Mouse (Mus musculus) Patski (cell line): ENCODE data around the gene Trpm3. TPM values are rescaled to one million over a fixed set of nuclear protein-coding genes. Genes with fewer than 3 reads are reported as not detected.

ENCODE experiments used
- ATAC-seq: fragments of 100-300 bp; one replicate; pipeline ENCODE4 v1.8.0; 2021
- CTCF ChIA-PET: fragments of 350-600 bp; sonication (Branson Sonifier 250); formaldehyde crosslinking; loops from one replicate; lab custom pipeline; 2022; ENCODE audit warnings: inconsistent platforms; lab: Charles Lee
- POLR2A ChIA-PET: fragments of 350-600 bp; sonication (Branson Sonifier 250); formaldehyde crosslinking; loops from one replicate; lab custom pipeline; 2022; ENCODE audit warnings: antibody characterized with exemption, inconsistent platforms; lab: Charles Lee
- DNase-seq: peaks from one replicate; pipeline ENCODE4 v3.0.0-alpha.2; 2011; ENCODE audit warnings: low read depth, low spot score
- H3K27me3 ChIP-seq: fragments of 371-371 bp; one replicate; pipeline ENCODE4 v1.5.1; 2021
- CTCF ChIP-seq: fragments of 100-300 bp; IDR thresholded peaks from one replicate; pipeline ENCODE4 v1.5.1; 2021
- in situ Hi-C: fragments of 300-500 bp; cut with MboI; formaldehyde crosslinking; loops from 3 replicates; pipeline ENCODE4 v1.11.1; 2018; ENCODE audit warnings: low pct_unique_long_range_greater_than_20kb, mixed read lengths
- polyA plus RNA-seq: library from polyadenylated mRNA; unstranded; gene quantifications from one replicate; pipeline ENCODE4 v1.2.3, GENCODE M21; 2021

Trpm3 gene
- polyA plus RNA-seq, 1 experiment from 2014 or later: 2.0 TPM

GRCm38 (mm10) chr19:22869853-22870252 is 731.0 kb downstream of the Trpm3 start:
- DNase-seq (no peak), ATAC-seq (no peak)
- no peak for TF ChIP-seq CTCF
- CTCF ChIA-PET: no interaction called here
- POLR2A ChIA-PET: no interaction called here
- H3K27me3 ChIP-seq: peaks cover 4% of the 10 kb centered on the region
- in situ Hi-C loops: no loop called here

- DNase-seq (no peak), ATAC-seq (no peak)
- in situ Hi-C loops: no loop called here
- H3K27me3 ChIP-seq: peaks cover 9% of the 10 kb centered on the region
- no peak for TF ChIP-seq CTCF
- ChIA-PET POLR2A (interaction anchor here (0.6 kb wide), 3 partner anchors 58 to 167 kb away, joined by 3 read pairs; no protein-coding TSS in a partner anchor), CTCF (interaction anchor here (0.8 to 1.3 kb wide), 3 partner anchors 9 to 17 kb away, joined by 3 to 4 read pairs (median 4); no protein-coding TSS in a partner anchor)
Observed at GRCm38 (mm10) chr19:22872456-22872855, 733.6 kb downstream of the Trpm3 start.

DNA sequence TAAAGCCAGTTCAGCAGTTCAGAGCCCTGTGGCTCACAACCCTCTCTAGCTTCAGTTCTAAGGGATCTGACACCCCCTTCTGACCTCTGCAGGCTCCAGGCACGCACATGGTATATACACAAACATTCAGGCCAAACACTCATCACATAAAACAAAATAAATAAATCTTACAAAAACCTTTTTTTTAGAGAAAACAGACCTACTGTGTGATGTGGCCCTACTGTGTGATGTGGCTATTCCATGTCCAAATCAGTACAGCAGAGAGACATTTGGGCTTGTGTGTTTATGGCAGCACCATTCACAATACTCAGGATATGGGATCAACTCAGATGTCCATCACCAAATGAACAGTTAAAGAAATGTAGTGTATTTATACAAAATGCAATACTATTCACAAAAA is 741.4 kb downstream of the Trpm3 start:
- no peak for DNase-seq
- in situ Hi-C loops: loop anchor here (10.0 kb wide), 1 partner anchor 245 kb away; no protein-coding TSS in a partner anchor
- TF ChIP-seq CTCF: no peak
- no peak for ATAC-seq
- POLR2A ChIA-PET: no interaction called here
- peaks cover 5% of the 10 kb centered on the region for H3K27me3 ChIP-seq
- CTCF ChIA-PET: no interaction called here

DNA sequence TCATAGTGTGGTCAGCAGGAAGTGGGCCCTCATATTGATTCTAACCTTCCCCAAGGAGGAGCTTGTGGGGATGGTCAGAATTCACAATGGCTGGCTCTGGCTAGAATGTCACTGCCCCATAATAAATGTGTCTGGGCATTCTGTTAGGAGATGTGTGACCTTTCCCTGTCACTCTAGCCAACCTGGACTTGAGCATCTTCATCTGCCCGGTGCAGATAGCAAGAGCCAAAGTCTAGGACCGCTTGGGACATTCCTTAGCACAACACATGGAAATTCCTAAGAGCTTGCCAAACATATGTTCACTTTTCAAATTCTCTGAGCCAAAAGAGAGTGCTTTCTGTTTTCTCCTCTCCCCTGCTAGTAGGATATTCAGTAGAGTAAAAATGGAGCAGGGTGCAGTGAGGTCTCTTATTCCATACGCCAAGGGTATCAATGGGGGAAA is 743.8 kb downstream of the Trpm3 start:
- ATAC-seq (no peak), DNase-seq (no peak)
- ChIA-PET CTCF (interaction anchor here (0.7 to 2.3 kb wide), 2 partner anchors 331 to 546 kb away, joined by 3 to 10 read pairs; no protein-coding TSS in a partner anchor), POLR2A (interaction anchor here (0.6 kb wide), 1 partner anchor 1188 kb away, joined by 3 read pairs; no protein-coding TSS in a partner anchor)
- peaks cover 3% of the 10 kb centered on the region for H3K27me3 ChIP-seq
- no peak for TF ChIP-seq CTCF
- in situ Hi-C loops: loop anchor here (10.0 kb wide), 1 partner anchor 248 kb away; no protein-coding TSS in a partner anchor

DNA sequence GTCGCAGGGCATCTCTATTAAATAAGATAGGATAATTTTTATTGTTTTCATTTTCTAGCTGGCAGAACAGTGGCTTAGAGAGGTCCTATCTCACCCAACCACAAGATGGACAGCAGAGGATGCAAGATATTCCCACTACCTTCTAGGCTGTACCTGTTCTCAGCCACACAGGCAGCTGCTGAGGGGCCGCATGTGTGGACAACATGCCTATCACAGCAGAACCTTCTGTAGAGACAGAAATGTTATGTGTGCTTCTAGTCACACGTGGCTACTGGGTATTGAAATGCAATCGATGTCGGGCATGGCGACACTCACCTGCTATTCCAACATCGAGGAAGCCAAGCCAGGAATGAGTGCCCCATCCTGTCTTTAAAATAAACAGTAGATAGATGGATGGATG is 744.3 kb downstream of the Trpm3 start:
- POLR2A ChIA-PET: interaction anchor here (0.6 kb wide), 1 partner anchor 1188 kb away, joined by 3 read pairs; no protein-coding TSS in a partner anchor
- H3K27me3 ChIP-seq: peaks cover 8% of the 10 kb centered on the region

GRCm38 (mm10) chr19:22883744-22884317 is 745.0 kb downstream of the Trpm3 start:
- in situ Hi-C loops: loop anchor here (10.0 kb wide), 1 partner anchor 249 kb away; no protein-coding TSS in a partner anchor
- H3K27me3 ChIP-seq: peaks cover 13% of the 10 kb centered on the region
- CTCF ChIA-PET: interaction anchor here (0.8 to 2.4 kb wide), 6 partner anchors 8 to 547 kb away, joined by 3 to 15 read pairs (median 4); no protein-coding TSS in a partner anchor
- DNase-seq (no peak), ATAC-seq (peak; percentile 64)
- POLR2A ChIA-PET: no interaction called here
- peak; percentile 83 for TF ChIP-seq CTCF

More for the DNA sequence above, 744.3 kb downstream of the Trpm3 start:
- in situ Hi-C loops: loop anchor here (10.0 kb wide), 1 partner anchor 248 kb away; no protein-coding TSS in a partner anchor
- ATAC-seq: no peak
- no peak for TF ChIP-seq CTCF
- DNase-seq: no peak
- CTCF ChIA-PET: interaction anchor here (0.7 to 2.4 kb wide), 3 partner anchors 331 to 546 kb away, joined by 3 to 15 read pairs (median 10); no protein-coding TSS in a partner anchor

DNA sequence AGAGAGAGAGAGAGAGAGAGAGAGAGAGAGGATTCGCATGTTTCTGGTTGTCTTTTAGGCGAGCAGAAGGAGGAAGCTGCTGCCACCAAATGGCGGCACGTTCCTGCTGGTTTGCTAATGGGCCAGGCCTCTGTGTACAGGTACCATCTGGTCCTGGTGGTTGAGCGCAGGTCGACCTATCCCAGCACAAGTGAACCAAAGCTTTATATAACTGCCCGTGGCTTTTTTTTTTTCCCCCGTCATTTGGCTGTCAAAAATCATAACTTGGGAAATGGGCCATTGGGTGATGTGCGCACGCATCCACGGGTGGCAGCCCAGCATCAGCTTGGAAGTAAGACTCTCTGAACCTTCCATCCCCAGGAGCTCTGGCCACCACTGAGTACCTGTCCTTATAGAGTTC is 745.5 kb downstream of the Trpm3 start:
- ChIA-PET POLR2A (interaction anchor here (0.9 kb wide), 1 partner anchor 246 kb away, joined by 3 read pairs; no protein-coding TSS in a partner anchor), CTCF (interaction anchor here (0.8 to 2.4 kb wide), 7 partner anchors 9 to 547 kb away, joined by 3 to 15 read pairs (median 3); no protein-coding TSS in a partner anchor)
- in situ Hi-C loops: loop anchor here (10.0 kb wide), 1 partner anchor 250 kb away; no protein-coding TSS in a partner anchor
- ATAC-seq (no peak), DNase-seq (no peak)
- H3K27me3 ChIP-seq: peaks cover 13% of the 10 kb centered on the region
- no peak for TF ChIP-seq CTCF

GRCm38 (mm10) chr19:22885051-22885450 is 746.2 kb downstream of the Trpm3 start:
- ChIA-PET POLR2A (interaction anchor here (0.9 kb wide), 1 partner anchor 246 kb away, joined by 3 read pairs; no protein-coding TSS in a partner anchor), CTCF (interaction anchor here (0.8 to 2.4 kb wide), 6 partner anchors 9 to 548 kb away, joined by 3 to 15 read pairs (median 4); no protein-coding TSS in a partner anchor)
- peaks cover 13% of the 10 kb centered on the region for H3K27me3 ChIP-seq
- in situ Hi-C loops: loop anchor here (5.0 to 10.0 kb wide), 3 partner anchors 250 to 548 kb away; no protein-coding TSS in a partner anchor
- TF ChIP-seq CTCF: no peak
- DNase-seq (no peak), ATAC-seq (no peak)

DNA sequence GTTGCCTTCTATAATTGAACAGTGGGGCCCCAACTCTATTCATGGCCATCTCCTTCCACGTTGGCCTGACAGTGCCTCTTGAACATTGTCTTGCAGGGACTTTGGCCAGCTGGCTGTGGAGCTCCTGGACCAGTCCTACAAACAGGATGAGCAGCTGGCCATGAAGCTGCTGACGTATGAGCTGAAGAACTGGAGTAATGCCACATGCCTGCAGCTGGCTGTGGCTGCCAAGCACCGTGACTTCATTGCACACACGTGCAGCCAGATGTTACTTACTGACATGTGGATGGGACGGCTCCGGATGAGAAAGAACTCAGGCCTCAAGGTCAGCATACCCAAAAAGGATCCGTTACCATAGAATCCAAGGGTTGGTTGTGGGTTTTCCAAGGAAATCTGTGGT is 763.0 kb downstream of the Trpm3 start:
- peaks cover 10% of the 10 kb centered on the region for H3K27me3 ChIP-seq
- in situ Hi-C loops: loop anchor here (25.0 kb wide), 2 partner anchors 785 to 1090 kb away; partner anchors contain the start of gene Ptar1
- ChIA-PET POLR2A (no interaction called here), CTCF (no interaction called here)
- no peak for DNase-seq
- no peak for ATAC-seq
- TF ChIP-seq CTCF: no peak

DNA sequence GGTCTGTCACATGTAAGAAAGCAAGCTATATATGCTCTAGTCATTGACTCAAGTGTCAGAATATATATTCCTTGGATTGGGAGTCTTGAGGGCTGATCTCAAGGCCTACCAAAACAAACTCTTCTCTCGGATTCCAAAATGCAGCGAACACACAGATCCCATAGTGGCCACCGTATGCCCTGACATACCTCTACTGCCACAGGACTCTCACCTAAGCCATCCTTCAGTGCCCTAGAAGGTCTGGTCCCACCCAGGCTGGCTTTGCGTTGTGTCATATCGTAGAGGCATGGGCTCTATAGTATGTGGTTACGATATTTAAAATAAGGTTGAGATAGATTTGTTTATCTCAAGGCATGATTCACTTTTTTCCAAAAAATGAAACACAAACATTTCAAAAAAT is 763.5 kb downstream of the Trpm3 start:
- ATAC-seq (no peak), DNase-seq (no peak)
- H3K27me3 ChIP-seq: peaks cover 10% of the 10 kb centered on the region
- no peak for TF ChIP-seq CTCF
- in situ Hi-C loops: loop anchor here (25.0 kb wide), 2 partner anchors 785 to 1090 kb away; partner anchors contain the start of gene Ptar1
- ChIA-PET CTCF (no interaction called here), POLR2A (no interaction called here)
